Comparison of ENCODE assay signal across 10 mouse cellular contexts in genomic region chr5:35392334-35392695, GRCm38 (mm10). TPM values are rescaled to one million over a fixed set of nuclear protein-coding genes. Genes with fewer than 3 reads are reported as not detected.
DNase-seq lines count a peak whose midpoint lies in the region; ATAC-seq and TF ChIP-seq lines count a peak whose summit lies in the region.
"Had no signal": no experiment of that assay in that cellular context is flagged by ENCODE, and none has a peak within 500 bp of the region (broad histone marks: within the 10 kb centered on the region; RNA-seq: fewer than 3 reads in every experiment).

No protein-coding gene starts in this region.

- no peak overlapping the region for H3K27ac ChIP-seq in heart, postnatal 0 days (ENCODE audit: low read depth)
- no peak overlapping the region for H3K27ac ChIP-seq in embryonic facial prominence, embryonic 11.5 days (replicated peaks; ENCODE audit: low read depth, low read length)
- H3K27ac ChIP-seq in hindbrain, embryonic 16.5 days (ENCODE audit: low read depth, low read length): no peak overlapping the region
- no peak overlapping the region for H3K27ac ChIP-seq in midbrain, embryonic 15.5 days

- H3K36me3 ChIP-seq in heart, postnatal 0 days (replicated peaks; ENCODE audit: control insufficient read depth, insufficient read depth, low read length): no peaks in the 10 kb centered on the region
- no peaks in the 10 kb centered on the region for H3K36me3 ChIP-seq in embryonic facial prominence, embryonic 11.5 days (replicated peaks; ENCODE audit: control insufficient read depth, insufficient read depth, low read depth, low read length)
- no peaks in the 10 kb centered on the region for H3K36me3 ChIP-seq in hindbrain, embryonic 16.5 days (ENCODE audit: control insufficient read depth, insufficient read depth, low read length)
- H3K36me3 ChIP-seq in midbrain, embryonic 15.5 days (replicated peaks): no peaks in the 10 kb centered on the region

- peaks cover 98% of the 10 kb centered on the region for H3K27me3 ChIP-seq in heart, postnatal 0 days (ENCODE audit: control insufficient read depth, insufficient read depth, low read length)
- H3K27me3 ChIP-seq in embryonic facial prominence, embryonic 11.5 days (ENCODE audit: control insufficient read depth, insufficient read depth, low read length): peaks cover 89% of the 10 kb centered on the region
- H3K27me3 ChIP-seq in hindbrain, embryonic 16.5 days (replicated peaks; ENCODE audit: control insufficient read depth, insufficient read depth, low read length): peaks cover 91% of the 10 kb centered on the region
- peaks cover 94% of the 10 kb centered on the region for H3K27me3 ChIP-seq in midbrain, embryonic 15.5 days (replicated peaks)

- peaks cover 8% of the 10 kb centered on the region; the same call in 1 of the 2 replicates for H3K9me3 ChIP-seq in heart, postnatal 0 days (replicated peaks; ENCODE audit: control insufficient read depth, low read length)
- H3K9me3 ChIP-seq in embryonic facial prominence, embryonic 11.5 days (replicated peaks; ENCODE audit: control insufficient read depth, low read length): no peaks in the 10 kb centered on the region
- H3K9me3 ChIP-seq in hindbrain, embryonic 16.5 days (ENCODE audit: control insufficient read depth, low read length): no peaks in the 10 kb centered on the region; the same call in 1 of the 2 replicates
- H3K9me3 ChIP-seq in midbrain, embryonic 15.5 days: no peaks in the 10 kb centered on the region

- H3K4me3 ChIP-seq in heart, postnatal 0 days (ENCODE audit: low read depth, low read length): peak overlapping the region; percentile 54
- H3K4me3 ChIP-seq in embryonic facial prominence, embryonic 11.5 days (ENCODE audit: low read depth, low read length): peak overlapping the region; percentile 36
- peak overlapping the region; percentile 28 for H3K4me3 ChIP-seq in hindbrain, embryonic 16.5 days (ENCODE audit: low read length)
- peak overlapping the region; percentile 20 for H3K4me3 ChIP-seq in midbrain, embryonic 15.5 days

- WGBS in heart, postnatal 0 days: 1% methylated on average over 37 of the region's 37 CpGs
- under 1% methylated on average over 37 of the region's 37 CpGs for WGBS in embryonic facial prominence, embryonic 11.5 days
- under 1% methylated on average over 37 of the region's 37 CpGs for WGBS in hindbrain, embryonic 16.5 days
- under 1% methylated on average over 37 of the region's 37 CpGs for whole genome bisulfite sequencing in midbrain, embryonic 15.5 days

- peak overlapping the region; percentile 66 for H3K4me2 ChIP-seq in heart, postnatal 0 days (ENCODE audit: low read depth, low read length)
- peak overlapping the region; percentile 48 for H3K4me2 ChIP-seq in embryonic facial prominence, embryonic 11.5 days (ENCODE audit: low read depth, low read length)
- peak overlapping the region; percentile 47 for H3K4me2 ChIP-seq in hindbrain, embryonic 16.5 days (ENCODE audit: low read length)
- peak overlapping the region; percentile 43 for H3K4me2 ChIP-seq in midbrain, embryonic 15.5 days

- H3K4me1 ChIP-seq in heart, postnatal 0 days (ENCODE audit: control insufficient read depth, insufficient read depth): peaks cover 6% of the 10 kb centered on the region; the same call in 1 of the 2 replicates
- H3K4me1 ChIP-seq in embryonic facial prominence, embryonic 11.5 days (ENCODE audit: control insufficient read depth, insufficient read depth, low read length): peaks cover 7% of the 10 kb centered on the region
- peaks cover 18% of the 10 kb centered on the region for H3K4me1 ChIP-seq in hindbrain, embryonic 16.5 days (ENCODE audit: control insufficient read depth, insufficient read depth, low read depth, low read length)
- peaks cover 29% of the 10 kb centered on the region for H3K4me1 ChIP-seq in midbrain, embryonic 15.5 days

- DNase-seq in heart, postnatal 0 days (ENCODE audit: low spot score): no peak
- DNase-seq in heart, adult 18-20 months: no peak
- no peak for DNase-seq in embryonic facial prominence, embryonic 11.5 days (ENCODE audit: low spot score)
- DNase-seq in right cerebral cortex, postnatal 10 days (ENCODE audit: low spot score in 2 of 2): no peak
- no peak for DNase-seq in right cerebral cortex, postnatal 25 days
- no peak for DNase-seq in ovary, adult 18-20 months (ENCODE audit: low spot score)

- no peak for TF ChIP-seq CTCF in heart, postnatal 0 days (IDR thresholded peaks at IDR 0.05; ENCODE audit: low read depth)

- no peak for ATAC-seq in heart, postnatal 0 days (ENCODE audit: insufficient read depth, low read depth)
- ATAC-seq in embryonic facial prominence, embryonic 11.5 days (replicated peaks; ENCODE audit: insufficient number of reproducible peaks, low FRiP score, low TSS enrichment, low read depth): no peak
- no peak for ATAC-seq in hindbrain, embryonic 16.5 days
- no peak for ATAC-seq in midbrain, embryonic 15.5 days (replicated peaks)

- no peak for TF ChIP-seq EP300 in heart, postnatal 0 days (IDR thresholded peaks at IDR 0.05; ENCODE audit: low read depth)

- no peak overlapping the region for H3K9ac ChIP-seq in heart, postnatal 0 days (replicated peaks; ENCODE audit: low read depth, low read length)
- peak overlapping the region; percentile 29; the same call in 1 of the 2 replicates for H3K9ac ChIP-seq in embryonic facial prominence, embryonic 11.5 days (replicated peaks; ENCODE audit: low read length)
- H3K9ac ChIP-seq in hindbrain, embryonic 16.5 days (ENCODE audit: low read depth, low read length): no peak overlapping the region
- no peak overlapping the region for H3K9ac ChIP-seq in midbrain, embryonic 15.5 days

RNA-seq across cellular contexts. Expression of gene Hmx1, which starts 3.4 kb away (rescaled TPM):
- total RNA-seq in heart, postnatal 0 days (2014; rRNA removed; ENCODE audit: low replicate concordance): not detected in 2 replicates
- not detected in 2 replicates for polyA plus RNA-seq in heart, postnatal 0 days (2015; fragmentation: Nextera tagmentation; extraction: Ambion mirVana)
- not detected for total RNA-seq in heart, adult 18-20 months (2021)
- 11.8 and 12.3 TPM in 2 replicates for polyA plus RNA-seq in embryonic facial prominence, embryonic 11.5 days (2014; fragmentation: Nextera tagmentation; extraction: Ambion mirVana)
- 0.10 TPM in 1 of 2 replicates, not detected in the other for polyA plus RNA-seq in hindbrain, embryonic 16.5 days (2015; fragmentation: Nextera tagmentation; extraction: Ambion mirVana)
- polyA plus RNA-seq in midbrain, embryonic 15.5 days (2015; fragmentation: Nextera tagmentation; extraction: Ambion mirVana): not detected in 2 replicates
- total RNA-seq: gastrocnemius, adult 8-10 months; left cerebral cortex, postnatal 36 days had no signal

Comparison
In these comparisons a context has a peak if more than half of its experiments do, and no peak if none do; other contexts are left out.
1. RNA of gene Hmx1, which starts 3.4 kb away (polyA plus RNA-seq): 11.8 to 12.3 TPM in embryonic facial prominence, embryonic 11.5 days; not detected in midbrain, embryonic 15.5 days, 0.10 TPM in hindbrain, embryonic 16.5 days and not detected in heart, postnatal 0 days; every median in the first group is over 10 times any median in the second.
2. Peak in every context shown above with its lines, with median percentiles within 50 percentile points of each other: H3K4me2 ChIP-seq and H3K4me3 ChIP-seq.